Mouse (Mus musculus): ENCODE measurements around the gene Sbk2.

DNA sequence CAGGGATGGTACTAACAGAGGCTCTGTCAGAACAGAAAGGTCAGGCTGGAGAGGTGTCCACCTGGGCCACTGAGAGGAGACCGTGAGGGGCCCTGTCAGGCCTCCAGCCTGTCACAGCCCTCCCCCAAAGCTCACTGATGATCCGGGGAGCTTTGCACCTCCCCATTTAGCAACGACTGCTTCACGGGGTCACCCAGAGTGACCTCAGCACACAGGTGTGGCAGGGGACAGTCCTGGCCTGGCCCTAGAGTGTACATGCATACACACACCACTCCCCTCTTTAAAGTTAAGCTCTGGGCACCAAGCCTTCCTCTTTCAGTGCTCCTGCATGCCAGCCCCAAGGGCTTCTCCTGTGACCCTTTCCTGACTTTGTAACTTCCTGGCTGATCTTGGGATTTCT, 11.2 kb upstream of the Sbk2 start:
- no peak for TF ChIP-seq CTCF (IDR thresholded peaks at IDR 0.05; ENCODE audit: low read depth, low read length)
- TF ChIP-seq POLR2A (IDR thresholded peaks at IDR 0.05; ENCODE audit: extremely low read depth, insufficient read depth, low read length), result no peak
